Mouse (Mus musculus) stomach, embryonic 15.5 days (tissue): ENCODE measurements around the gene Zfp948. TPM values are rescaled to one million over a fixed set of nuclear protein-coding genes. Genes with fewer than 3 reads are reported as not detected.

Source experiments
- polyA plus RNA-seq: library from polyadenylated mRNA; unstranded; fragments of >200 nt; fragmentation: Nextera tagmentation; extraction: Ambion mirVana; gene quantifications from 2 replicates; pipeline ENCODE4 v1.2.1, GENCODE M21; 2015

The Zfp948 gene
- polyA plus RNA-seq, 1 experiment from 2014 or later, result 16.0 TPM

Other genes with a start within 250 kb of the Zfp948 start
- 3.1 and 3.4 TPM in 2 replicates for gene Zfp677, start 183.3 kb upstream of the Zfp948 start, polyA plus RNA-seq
- gene Zfp54, start 143.8 kb upstream of the Zfp948 start, polyA plus RNA-seq, result 6.5 and 7.3 TPM in 2 replicates
- gene Zfp51, start 116.6 kb upstream of the Zfp948 start, polyA plus RNA-seq, result 15.4 and 17.0 TPM in 2 replicates
- gene Zfp53, start 78.0 kb upstream of the Zfp948 start, polyA plus RNA-seq, result 13.4 and 13.5 TPM in 2 replicates
- gene Zfp52, start 31.5 kb upstream of the Zfp948 start, polyA plus RNA-seq, result 5.1 and 5.9 TPM in 2 replicates
- gene Zfp983, start 83.6 kb downstream of the Zfp948 start, polyA plus RNA-seq, result 4.2 TPM in 2 replicates
- gene Gm10226, start 124.9 kb downstream of the Zfp948 start, polyA plus RNA-seq, result 4.7 and 8.0 TPM in 2 replicates
- gene Zfp760, start 140.7 kb downstream of the Zfp948 start, polyA plus RNA-seq, result 10.1 and 10.9 TPM in 2 replicates
- 5.9 and 6.1 TPM in 2 replicates for gene Zfp229, start 163.8 kb downstream of the Zfp948 start, polyA plus RNA-seq